Comparison of ENCODE assay signal across 8 mouse cellular contexts in genomic region chr8:110921492-110922230, GRCm38 (mm10). TPM values are rescaled to one million over a fixed set of nuclear protein-coding genes. Genes with fewer than 3 reads are reported as not detected.
DNase-seq lines count a peak whose midpoint lies in the region; ATAC-seq and TF ChIP-seq lines count a peak whose summit lies in the region.

No protein-coding gene starts in this region.

- WGBS in liver, embryonic 16.5 days (ENCODE audit: insufficient replicate concordance), result 29% methylated on average over 7 of the region's 7 CpGs

- peaks cover 65% of the 10 kb centered on the region for H3K4me1 ChIP-seq in liver, embryonic 16.5 days (ENCODE audit: control insufficient read depth, low read depth, low read length)

- peak; percentile 77 for ATAC-seq in liver, embryonic 16.5 days (ENCODE audit: low read depth)
- ATAC-seq in inflammation-experienced regulatory T-cells, adult 6 months, result no peak

- peak overlapping the region; percentile 88 for H3K4me3 ChIP-seq in liver, embryonic 16.5 days (ENCODE audit: low read depth, low read length)

- peak overlapping the region; percentile 93 for H3K27ac ChIP-seq in liver, embryonic 16.5 days (ENCODE audit: low read length)

- TF ChIP-seq POLR2A in brain, embryonic 14.5 days (IDR thresholded peaks at IDR 0.05; ENCODE audit: borderline replicate concordance, extremely low read depth, insufficient read depth, insufficient read length, poor library complexity, severe bottlenecking), result no peak

- peaks cover 3% of the 10 kb centered on the region for H3K36me3 ChIP-seq in liver, embryonic 16.5 days (ENCODE audit: control insufficient read depth, insufficient read depth)

- peak overlapping the region; percentile 92 for H3K9ac ChIP-seq in liver, embryonic 16.5 days (ENCODE audit: low read depth, low read length)

- DNase-seq in cerebellum, adult 11-12 months, result peak; percentile 66
- no peak for DNase-seq in cerebellum, postnatal 4 days (ENCODE audit: low spot score in 2 of 2)
- DNase-seq in brain, embryonic 14.5 days (ENCODE audit: low read depth), result peak; percentile 13
- DNase-seq in forelimb bud, embryonic 11.5 days (ENCODE audit: low read depth, low spot score), result peak; percentile 83
- DNase-seq in hindlimb bud, embryonic 11.5 days (ENCODE audit: extremely low spot score, low read depth, low spot score), result peak; percentile 63
- peak; percentile 59 to 77 for DNase-seq in spleen, postnatal 36 days (ENCODE audit: low spot score in 2 of 2)

- no peaks in the 10 kb centered on the region for H3K27me3 ChIP-seq in liver, embryonic 16.5 days (ENCODE audit: control insufficient read depth, insufficient read depth, low read depth, low read length)

- no peak for TF ChIP-seq CTCF in brain, embryonic 14.5 days (IDR thresholded peaks at IDR 0.05; ENCODE audit: borderline replicate concordance, extremely low read depth, insufficient read depth, insufficient read length)

- H3K9me3 ChIP-seq in liver, embryonic 16.5 days (replicated peaks; ENCODE audit: control insufficient read depth, low read length), result no peaks in the 10 kb centered on the region

- peak overlapping the region; percentile 75 for H3K4me2 ChIP-seq in liver, embryonic 16.5 days (ENCODE audit: low read depth, low read length)

RNA-seq across cellular contexts. Expression of gene St3gal2, which starts 1.9 kb away (rescaled TPM):
- 30.1 and 39.7 TPM in 2 replicates for polyA plus RNA-seq in brain, embryonic 14.5 days (2012; rRNA removed)
- 21.0 and 23.7 TPM in 2 replicates for polyA plus RNA-seq in liver, embryonic 16.5 days (2015; fragmentation: Nextera tagmentation; extraction: Ambion mirVana)
- polyA plus RNA-seq in inflammation-experienced regulatory T-cells, adult 6 months (2017; shearing (Covaris generic)), result 10 to 100 TPM in 1 of 3 experiments, 1 to 10 TPM in 2; 8.7 to 10.2 (median 8.9) TPM

RNA-seq across cellular contexts. Expression of gene Fuk, which starts 19.4 kb away (rescaled TPM):
- polyA plus RNA-seq in brain, embryonic 14.5 days (2012; rRNA removed), result 12.4 and 15.8 TPM in 2 replicates
- 2.7 and 2.9 TPM in 2 replicates for polyA plus RNA-seq in liver, embryonic 16.5 days (2015; fragmentation: Nextera tagmentation; extraction: Ambion mirVana)
- 1 to 10 TPM; 1.4 to 2.4 (median 2.2) TPM for polyA plus RNA-seq in inflammation-experienced regulatory T-cells, adult 6 months (2017; shearing (Covaris generic))

Comparison
In these comparisons a context has a peak if more than half of its experiments do, and no peak if none do; other contexts are left out.
1. DNase-seq: peak in cerebellum, adult 11-12 months (single experiment), brain, embryonic 14.5 days (single experiment), forelimb bud, embryonic 11.5 days (single experiment), hindlimb bud, embryonic 11.5 days (single experiment) and spleen, postnatal 36 days (2 of 2); none in cerebellum, postnatal 4 days (0 of 2).